Mouse (Mus musculus): ENCODE data around the gene Luzp4. TPM values are rescaled to one million over a fixed set of nuclear protein-coding genes. Genes with fewer than 3 reads are reported as not detected.

Gene Luzp4
- not detected for polyA plus RNA-seq (2014; fragmentation: Illumina TruSeq; extraction: RNeasy Lipid Tissue Mini Kit (QIAGEN cat#74804))

DNA sequence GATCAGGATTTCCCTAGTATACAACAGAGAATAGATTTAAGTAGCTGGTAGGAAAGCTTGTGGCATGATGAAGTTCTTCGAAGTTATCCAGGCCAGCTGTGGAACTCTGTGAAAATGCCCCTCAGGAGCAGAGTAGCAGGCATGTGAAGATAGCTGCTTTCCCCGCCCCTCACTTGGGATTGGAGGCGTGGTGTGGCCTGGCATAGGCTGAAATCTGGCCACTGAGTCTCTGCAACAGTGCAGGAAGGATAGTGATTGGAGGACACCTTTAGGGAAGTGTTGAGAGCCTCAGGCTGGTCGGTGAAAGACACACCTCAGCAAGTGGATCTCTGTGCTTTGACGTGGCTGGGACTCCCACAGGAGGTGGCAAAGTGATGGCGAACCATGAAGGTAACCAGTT lies at the start of gene Luzp4:
Gene Luzp4, plus strand, starts transcription at position 301 of the 400 bp plus-strand sequence.

Other genes starting within 250 kb of the Luzp4 start
- gene Gm8334, start 242.5 kb upstream of the Luzp4 start, polyA plus RNA-seq (2014; fragmentation: Illumina TruSeq; extraction: RNeasy Lipid Tissue Mini Kit (QIAGEN cat#74804)), result not detected
- not detected for gene Gm15127, start 194.0 kb upstream of the Luzp4 start, polyA plus RNA-seq (2014; fragmentation: Illumina TruSeq; extraction: RNeasy Lipid Tissue Mini Kit (QIAGEN cat#74804))
- gene Ott, start 216.6 kb downstream of the Luzp4 start, polyA plus RNA-seq (2014; fragmentation: Illumina TruSeq; extraction: RNeasy Lipid Tissue Mini Kit (QIAGEN cat#74804)), result not detected

Data from ovary, adult 10 weeks (tissue).